15 mouse cellular contexts compared by ENCODE assay signal in the genomic region with DNA sequence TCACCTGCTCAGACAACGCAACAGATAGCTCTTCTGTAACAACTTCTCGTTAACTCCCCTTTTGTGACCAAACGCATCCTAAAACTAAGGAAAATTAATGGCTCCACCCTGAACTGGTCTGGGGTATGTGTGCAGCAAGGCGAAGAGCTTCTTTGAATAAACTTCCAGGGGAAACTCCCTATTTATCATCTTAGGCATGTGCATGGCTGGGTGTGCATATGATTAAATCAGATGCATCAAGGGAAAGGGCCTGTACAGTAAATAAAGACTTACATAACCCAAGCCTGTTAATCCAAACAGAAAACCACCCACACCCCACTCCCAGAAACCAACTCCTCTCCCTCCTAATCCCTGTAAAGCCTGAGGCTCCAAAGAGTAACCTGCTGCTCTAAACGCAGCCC. TPM values are rescaled to one million over a fixed set of nuclear protein-coding genes. Genes with fewer than 3 reads are reported as not detected.
DNase-seq lines count a peak whose midpoint lies in the region; ATAC-seq and TF ChIP-seq lines count a peak whose summit lies in the region.
"Had no signal": no experiment of that assay in that cellular context is flagged by ENCODE, and none has a peak within 500 bp of the region (broad histone marks: within the 10 kb centered on the region; RNA-seq: fewer than 3 reads in every experiment).

No protein-coding gene starts in this region.

- WGBS in hindbrain, embryonic 15.5 days, result 50% methylated on average over 5 of the region's 5 CpGs
- WGBS in hindbrain, embryonic 13.5 days, result 46% methylated on average over 5 of the region's 5 CpGs
- 70% methylated on average over 5 of the region's 5 CpGs for WGBS in midbrain, embryonic 10.5 days
- WGBS in midbrain, postnatal 0 days, result 52% methylated on average over 5 of the region's 5 CpGs
- WGBS in midbrain, embryonic 16.5 days, result 55% methylated on average over 5 of the region's 5 CpGs

- intact Hi-C loops in left cerebral cortex, postnatal 4 days (cut with DNase I), result no loop called here

- H3K4me2 ChIP-seq in hindbrain, embryonic 15.5 days, result no peak overlapping the region
- H3K4me2 ChIP-seq in hindbrain, embryonic 13.5 days, result no peak overlapping the region
- no peak overlapping the region for H3K4me2 ChIP-seq in midbrain, postnatal 0 days (ENCODE audit: low read depth, low read length, poor library complexity, severe bottlenecking)
- no peak overlapping the region for H3K4me2 ChIP-seq in midbrain, embryonic 16.5 days (ENCODE audit: low read length)
- H3K4me2 ChIP-seq: limb, embryonic 12.5 days; liver, embryonic 15.5 days; neural tube, embryonic 12.5 days had no signal

- no peak overlapping the region for H3K4me3 ChIP-seq in hindbrain, embryonic 15.5 days
- H3K4me3 ChIP-seq in hindbrain, embryonic 13.5 days, result no peak overlapping the region
- no peak overlapping the region for H3K4me3 ChIP-seq in midbrain, embryonic 10.5 days
- H3K4me3 ChIP-seq in midbrain, postnatal 0 days (ENCODE audit: low read depth, low read length), result no peak overlapping the region
- H3K4me3 ChIP-seq in midbrain, embryonic 16.5 days (ENCODE audit: low read depth, low read length), result no peak overlapping the region
- H3K4me3 ChIP-seq: left cerebral cortex, adult 2 months; limb, embryonic 12.5 days; liver, embryonic 15.5 days; neural tube, embryonic 12.5 days had no signal

- H3K27ac ChIP-seq in hindbrain, embryonic 15.5 days (replicated peaks), result 0 out of 2 replicates have a peak overlapping the region, but pooled peaks have one; percentile 17
- no peak overlapping the region for H3K27ac ChIP-seq in hindbrain, embryonic 13.5 days
- H3K27ac ChIP-seq in midbrain, embryonic 10.5 days (replicated peaks), result 0 out of 2 replicates have a peak overlapping the region, but pooled peaks have one; percentile 20
- H3K27ac ChIP-seq in midbrain, postnatal 0 days (ENCODE audit: low read depth, low read length), result no peak overlapping the region
- no peak overlapping the region for H3K27ac ChIP-seq in midbrain, embryonic 16.5 days (ENCODE audit: low read length)
- H3K27ac ChIP-seq: left cerebral cortex, adult 2 months; limb, embryonic 12.5 days; liver, embryonic 15.5 days; neural tube, embryonic 12.5 days; stomach, postnatal 0 days had no signal

- H3K4me1 ChIP-seq in hindbrain, embryonic 15.5 days (replicated peaks), result peaks cover 34% of the 10 kb centered on the region
- peaks cover 38% of the 10 kb centered on the region for H3K4me1 ChIP-seq in hindbrain, embryonic 13.5 days (replicated peaks)
- H3K4me1 ChIP-seq in midbrain, embryonic 10.5 days, result peaks cover 39% of the 10 kb centered on the region
- peaks cover 16% of the 10 kb centered on the region; the same call in 1 of the 2 replicates for H3K4me1 ChIP-seq in midbrain, postnatal 0 days (ENCODE audit: insufficient read depth, low read length)
- peaks cover 24% of the 10 kb centered on the region for H3K4me1 ChIP-seq in midbrain, embryonic 16.5 days (ENCODE audit: control insufficient read depth, insufficient read depth, low read length)

- H3K9me3 ChIP-seq in hindbrain, embryonic 15.5 days, result no peaks in the 10 kb centered on the region
- H3K9me3 ChIP-seq in hindbrain, embryonic 13.5 days, result no peaks in the 10 kb centered on the region
- no peaks in the 10 kb centered on the region for H3K9me3 ChIP-seq in midbrain, embryonic 10.5 days (replicated peaks)
- H3K9me3 ChIP-seq in midbrain, postnatal 0 days (ENCODE audit: low read length), result no peaks in the 10 kb centered on the region
- no peaks in the 10 kb centered on the region for H3K9me3 ChIP-seq in midbrain, embryonic 16.5 days (replicated peaks; ENCODE audit: control insufficient read depth, low read length, poor library complexity, severe bottlenecking)
- H3K9me3 ChIP-seq: limb, embryonic 12.5 days; liver, embryonic 15.5 days; neural tube, embryonic 12.5 days had no signal

- no peak for ATAC-seq in hindbrain, embryonic 15.5 days (ENCODE audit: low FRiP score, low read depth)
- ATAC-seq in hindbrain, embryonic 13.5 days (ENCODE audit: low FRiP score), result no peak
- no peak for ATAC-seq in midbrain, postnatal 0 days (ENCODE audit: low FRiP score)
- peak; percentile 56 for ATAC-seq in CD4-positive, CD25-positive, alpha-beta regulatory T cell, adult 4 months
- ATAC-seq in midbrain, embryonic 16.5 days, result 0 out of 2 replicates have a peak, but pooled peaks have one; percentile 26

- no peaks in the 10 kb centered on the region; the same call in 1 of the 2 replicates for H3K27me3 ChIP-seq in hindbrain, embryonic 15.5 days
- peaks cover 31% of the 10 kb centered on the region for H3K27me3 ChIP-seq in hindbrain, embryonic 13.5 days
- peaks cover 36% of the 10 kb centered on the region for H3K27me3 ChIP-seq in midbrain, embryonic 10.5 days (ENCODE audit: low read depth, poor library complexity, severe bottlenecking)
- no peaks in the 10 kb centered on the region for H3K27me3 ChIP-seq in midbrain, postnatal 0 days (ENCODE audit: insufficient read depth, low read length)
- 0 out of 2 replicates have a peak, but pooled peaks cover 3% of the 10 kb centered on the region for H3K27me3 ChIP-seq in midbrain, embryonic 16.5 days (ENCODE audit: control insufficient read depth, insufficient read depth, low read depth, low read length)
- H3K27me3 ChIP-seq: liver, embryonic 15.5 days had no signal

- H3K9ac ChIP-seq in hindbrain, embryonic 15.5 days, result no peak overlapping the region
- no peak overlapping the region for H3K9ac ChIP-seq in hindbrain, embryonic 13.5 days
- H3K9ac ChIP-seq in midbrain, postnatal 0 days (replicated peaks; ENCODE audit: low read length, poor library complexity, severe bottlenecking), result no peak overlapping the region
- no peak overlapping the region for H3K9ac ChIP-seq in midbrain, embryonic 16.5 days (ENCODE audit: low read depth, low read length)
- H3K9ac ChIP-seq: limb, embryonic 12.5 days; liver, embryonic 15.5 days; neural tube, embryonic 12.5 days had no signal

- TF ChIP-seq CTCF in midbrain, postnatal 0 days (IDR thresholded peaks at IDR 0.05), result no peak

- H3K36me3 ChIP-seq in hindbrain, embryonic 15.5 days, result no peaks in the 10 kb centered on the region
- H3K36me3 ChIP-seq in hindbrain, embryonic 13.5 days, result no peaks in the 10 kb centered on the region
- H3K36me3 ChIP-seq in midbrain, embryonic 10.5 days, result no peaks in the 10 kb centered on the region
- H3K36me3 ChIP-seq in midbrain, postnatal 0 days (ENCODE audit: insufficient read depth, low read length), result no peaks in the 10 kb centered on the region
- H3K36me3 ChIP-seq in midbrain, embryonic 16.5 days (ENCODE audit: control insufficient read depth, insufficient read depth, low read length), result no peaks in the 10 kb centered on the region
- H3K36me3 ChIP-seq: limb, embryonic 12.5 days; liver, embryonic 15.5 days; neural tube, embryonic 12.5 days had no signal

- DNase-seq in midbrain, embryonic 10.5 days (ENCODE audit: low spot score), result no peak
- no peak for DNase-seq in midbrain, postnatal 0 days (ENCODE audit: low spot score)
- DNase-seq in left cerebral cortex, postnatal 4 days, result no peak
- DNase-seq: adrenal gland, adult 8-10 months; gastrocnemius, postnatal 25 days; thymus, postnatal 25 days had no signal

RNA-seq across cellular contexts. Expression of gene Znrf2, which starts 59.2 kb away (rescaled TPM):
- polyA plus RNA-seq in hindbrain, embryonic 15.5 days (2015; fragmentation: Nextera tagmentation; extraction: Ambion mirVana), result 4.7 and 5.5 TPM in 2 replicates
- 5.6 and 5.9 TPM in 2 replicates for polyA plus RNA-seq in hindbrain, embryonic 13.5 days (2015; fragmentation: Nextera tagmentation; extraction: Ambion mirVana)
- 2.2 and 2.4 TPM in 2 replicates for polyA plus RNA-seq in midbrain, embryonic 10.5 days (2016; fragmentation: Nextera tagmentation; extraction: Ambion mirVana)
- 32.8 and 49.4 TPM in 2 replicates for total RNA-seq in midbrain, postnatal 0 days (2014; rRNA removed)
- polyA plus RNA-seq in midbrain, postnatal 0 days (2015; fragmentation: Nextera tagmentation; extraction: Ambion mirVana), result 5.7 and 6.5 TPM in 2 replicates
- 10 to 100 TPM; 22.9 to 26.1 TPM for polyA plus RNA-seq in CD4-positive, CD25-positive, alpha-beta regulatory T cell, adult 4 months (2017; shearing (Covaris generic))
- 6.2 and 6.4 TPM in 2 replicates for polyA plus RNA-seq in midbrain, embryonic 16.5 days (2015; fragmentation: Nextera tagmentation; extraction: Ambion mirVana)
- total RNA-seq in left cerebral cortex, postnatal 4 days (2021), result 10 to 100 TPM; 62.1 to 65.2 TPM

Comparison
In these comparisons a context has a peak if more than half of its experiments do, and no peak if none do; other contexts are left out.
1. ATAC-seq: peak in CD4-positive, CD25-positive, alpha-beta regulatory T cell, adult 4 months (single experiment) and midbrain, embryonic 16.5 days (single experiment); none in hindbrain, embryonic 15.5 days (single experiment), hindbrain, embryonic 13.5 days (single experiment) and midbrain, postnatal 0 days (single experiment).
2. H3K27ac ChIP-seq: peak in hindbrain, embryonic 15.5 days (single experiment) and midbrain, embryonic 10.5 days (single experiment); none in hindbrain, embryonic 13.5 days (single experiment), midbrain, postnatal 0 days (single experiment) and midbrain, embryonic 16.5 days (single experiment).